Mouse (Mus musculus): ENCODE data around the gene Gjd3. TPM values are rescaled to one million over a fixed set of nuclear protein-coding genes. Genes with fewer than 3 reads are reported as not detected.

The Gjd3 gene
- polyA plus RNA-seq, 1 experiment from 2014 or later, result 1.9 TPM

- Histone ChIP-seq H3K9me3 (ENCODE audit: control insufficient read depth, low read length) (no peaks in the 10 kb centered on the region), H3K27me3 (ENCODE audit: control insufficient read depth, insufficient read depth, low read length) (no peaks in the 10 kb centered on the region), H3K4me2 (replicated peaks; ENCODE audit: low read depth) (peak overlapping the region; percentile 27), H3K9ac (ENCODE audit: low read length) (no peak overlapping the region; the same call in 1 of the 2 replicates), H3K4me1 (replicated peaks; ENCODE audit: control insufficient read depth, insufficient read depth) (peaks cover 49% of the 10 kb centered on the region), H3K36me3 (ENCODE audit: control insufficient read depth, insufficient read depth, low read length) (no peaks in the 10 kb centered on the region), H3K27ac (replicated peaks) (peak overlapping the region; percentile 79), H3K4me3 (ENCODE audit: low read depth, low read length) (no peak overlapping the region)
- TF ChIP-seq EP300 (optimal IDR thresholded peaks at IDR 0.05) (peak; percentile 35), CTCF (IDR thresholded peaks at IDR 0.05; ENCODE audit: low read depth) (peak; percentile 73)
- peak; percentile 83 for DNase-seq (ENCODE audit: low spot score)
- 16% methylated on average over 9 of the region's 9 CpGs for WGBS
- ATAC-seq (ENCODE audit: low FRiP score, low TSS enrichment), result peak; percentile 3; the same call in 1 of the 2 replicates
These were observed 49.7 kb downstream of the Gjd3 start for GRCm38 (mm10) chr11:98933151-98933550.

- peak; percentile 62 for DNase-seq (ENCODE audit: low spot score)
- Histone ChIP-seq H3K4me2 (replicated peaks; ENCODE audit: low read depth) (peak overlapping the region; percentile 27), H3K36me3 (ENCODE audit: control insufficient read depth, insufficient read depth, low read length) (no peaks in the 10 kb centered on the region), H3K9ac (ENCODE audit: low read length) (no peak overlapping the region), H3K27ac (replicated peaks) (peak overlapping the region; percentile 79), H3K27me3 (ENCODE audit: control insufficient read depth, insufficient read depth, low read length) (no peaks in the 10 kb centered on the region), H3K4me3 (ENCODE audit: low read depth, low read length) (no peak overlapping the region), H3K4me1 (replicated peaks; ENCODE audit: control insufficient read depth, insufficient read depth) (peaks cover 54% of the 10 kb centered on the region), H3K9me3 (ENCODE audit: control insufficient read depth, low read length) (no peaks in the 10 kb centered on the region)
- 10% methylated on average over 19 of the region's 19 CpGs for WGBS
- ATAC-seq (ENCODE audit: low FRiP score, low TSS enrichment), result no peak
- TF ChIP-seq CTCF (IDR thresholded peaks at IDR 0.05; ENCODE audit: low read depth) (no peak), EP300 (optimal IDR thresholded peaks at IDR 0.05) (no peak)
These were observed 50.3 kb downstream of the Gjd3 start for GRCm38 (mm10) chr11:98932293-98933091.

Other genes starting within 250 kb of the Gjd3 start
- gene Thra, start 242.4 kb downstream of the Gjd3 start, polyA plus RNA-seq (2015; fragmentation: Nextera tagmentation; extraction: Ambion mirVana), result 24.0 and 24.5 TPM in 2 replicates
- gene Nr1d1, start 207.7 kb downstream of the Gjd3 start, polyA plus RNA-seq (2015; fragmentation: Nextera tagmentation; extraction: Ambion mirVana), result 7.5 and 7.9 TPM in 2 replicates
- gene Msl1, start 187.5 kb downstream of the Gjd3 start, polyA plus RNA-seq (2015; fragmentation: Nextera tagmentation; extraction: Ambion mirVana), result 11.3 and 13.8 TPM in 2 replicates
- 12.4 and 14.8 TPM in 2 replicates for gene Casc3, start 178.1 kb downstream of the Gjd3 start, polyA plus RNA-seq (2015; fragmentation: Nextera tagmentation; extraction: Ambion mirVana)
- 6.9 and 7.7 TPM in 2 replicates for gene Rapgefl1, start 146.2 kb downstream of the Gjd3 start, polyA plus RNA-seq (2015; fragmentation: Nextera tagmentation; extraction: Ambion mirVana)
- 4.9 and 5.3 TPM in 2 replicates for gene Wipf2, start 119.4 kb downstream of the Gjd3 start, polyA plus RNA-seq (2015; fragmentation: Nextera tagmentation; extraction: Ambion mirVana)
- gene Cdc6, start 75.2 kb downstream of the Gjd3 start, polyA plus RNA-seq (2015; fragmentation: Nextera tagmentation; extraction: Ambion mirVana), result 6.6 and 7.0 TPM in 2 replicates
- gene Rara, start 55.2 kb downstream of the Gjd3 start, polyA plus RNA-seq (2015; fragmentation: Nextera tagmentation; extraction: Ambion mirVana), result 20.1 and 25.9 TPM in 2 replicates
- gene Top2a, start 41.2 kb upstream of the Gjd3 start, polyA plus RNA-seq (2015; fragmentation: Nextera tagmentation; extraction: Ambion mirVana), result 31.6 and 44.5 TPM in 2 replicates
- gene Igfbp4, start 58.2 kb upstream of the Gjd3 start, polyA plus RNA-seq (2015; fragmentation: Nextera tagmentation; extraction: Ambion mirVana), result 228 and 244 TPM in 2 replicates
- gene Tns4, start 106.3 kb upstream of the Gjd3 start, polyA plus RNA-seq (2015; fragmentation: Nextera tagmentation; extraction: Ambion mirVana), result 0.82 and 1.1 TPM in 2 replicates
- gene Ccr7, start 172.1 kb upstream of the Gjd3 start, polyA plus RNA-seq (2015; fragmentation: Nextera tagmentation; extraction: Ambion mirVana), result 0.05 and 0.07 TPM in 2 replicates
- 90.3 and 91.6 TPM in 2 replicates for gene Smarce1, start 248.0 kb upstream of the Gjd3 start, polyA plus RNA-seq (2015; fragmentation: Nextera tagmentation; extraction: Ambion mirVana)

Measured in stomach, postnatal 0 days (tissue).